Mouse (Mus musculus): ENCODE results near the gene Hdac4. TPM values are rescaled to one million over a fixed set of nuclear protein-coding genes. Genes with fewer than 3 reads are reported as not detected.

Gene Hdac4
- polyA plus RNA-seq, 1 experiment from 2014 or later = 25.6 TPM

- no peak for ATAC-seq
- no peak overlapping the region for H3K27ac ChIP-seq
- no peak overlapping the region for H3K9ac ChIP-seq (replicated peaks)
- no peaks in the 10 kb centered on the region for H3K4me1 ChIP-seq (replicated peaks)
- H3K9me3 ChIP-seq = no peaks in the 10 kb centered on the region
- no peaks in the 10 kb centered on the region for H3K36me3 ChIP-seq
- WGBS = 94% methylated on average over 5 of the region's 5 CpGs
- H3K4me3 ChIP-seq (replicated peaks) = no peak overlapping the region
- H3K27me3 ChIP-seq = no peaks in the 10 kb centered on the region
- H3K4me2 ChIP-seq (replicated peaks) = no peak overlapping the region
These were observed 77.9 kb downstream of the Hdac4 start for GRCm38 (mm10) chr1:92117597-92117996.

GRCm38 (mm10) chr1:92116169-92116568, 79.3 kb downstream of the Hdac4 start:
- ATAC-seq = no peak
- no peaks in the 10 kb centered on the region for H3K27me3 ChIP-seq
- H3K9me3 ChIP-seq = no peaks in the 10 kb centered on the region
- H3K4me1 ChIP-seq (replicated peaks) = no peaks in the 10 kb centered on the region
- no peak overlapping the region for H3K4me2 ChIP-seq (replicated peaks)
- H3K9ac ChIP-seq (replicated peaks) = no peak overlapping the region
- no peaks in the 10 kb centered on the region for H3K36me3 ChIP-seq
- 88% methylated on average over 4 of the region's 4 CpGs for WGBS
- H3K4me3 ChIP-seq (replicated peaks) = no peak overlapping the region
- no peak overlapping the region for H3K27ac ChIP-seq

- ATAC-seq = no peak
- Histone ChIP-seq H3K9me3 (no peaks in the 10 kb centered on the region), H3K27me3 (no peaks in the 10 kb centered on the region), H3K4me1 (replicated peaks) (no peaks in the 10 kb centered on the region; the same call in 1 of the 2 replicates), H3K36me3 (no peaks in the 10 kb centered on the region), H3K9ac (replicated peaks) (no peak overlapping the region), H3K27ac (no peak overlapping the region), H3K4me2 (replicated peaks) (no peak overlapping the region), H3K4me3 (replicated peaks) (no peak overlapping the region)
- 95% methylated on average over 3 of the region's 3 CpGs for WGBS
These were observed 81.4 kb downstream of the Hdac4 start for GRCm38 (mm10) chr1:92114091-92114490.

GRCm38 (mm10) chr1:92113243-92114009, 82.1 kb downstream of the Hdac4 start:
- Histone ChIP-seq H3K4me3 (replicated peaks) (no peak overlapping the region), H3K4me1 (replicated peaks) (no peaks in the 10 kb centered on the region; the same call in 1 of the 2 replicates), H3K4me2 (replicated peaks) (no peak overlapping the region), H3K27me3 (no peaks in the 10 kb centered on the region), H3K9ac (replicated peaks) (no peak overlapping the region), H3K27ac (no peak overlapping the region), H3K36me3 (no peaks in the 10 kb centered on the region), H3K9me3 (no peaks in the 10 kb centered on the region)
- ATAC-seq = no peak
- 88% methylated on average over 6 of the region's 6 CpGs for WGBS

- no peaks in the 10 kb centered on the region for H3K36me3 ChIP-seq
- no peak overlapping the region for H3K4me2 ChIP-seq (replicated peaks)
- H3K9ac ChIP-seq (replicated peaks) = no peak overlapping the region
- H3K9me3 ChIP-seq = no peaks in the 10 kb centered on the region
- H3K27me3 ChIP-seq = no peaks in the 10 kb centered on the region
- no peaks in the 10 kb centered on the region; the same call in 1 of the 2 replicates for H3K4me1 ChIP-seq (replicated peaks)
- H3K4me3 ChIP-seq (replicated peaks) = no peak overlapping the region
- H3K27ac ChIP-seq = no peak overlapping the region
- ATAC-seq = no peak
- 93% methylated on average over 5 of the region's 5 CpGs for WGBS
These were observed 82.9 kb downstream of the Hdac4 start for GRCm38 (mm10) chr1:92112591-92112990.

GRCm38 (mm10) chr1:92111551-92111950, 83.9 kb downstream of the Hdac4 start:
- H3K4me2 ChIP-seq (replicated peaks) = no peak overlapping the region
- no peaks in the 10 kb centered on the region; the same call in 1 of the 2 replicates for H3K4me1 ChIP-seq (replicated peaks)
- no peaks in the 10 kb centered on the region for H3K27me3 ChIP-seq
- H3K4me3 ChIP-seq (replicated peaks) = no peak overlapping the region
- 84% methylated on average over 2 of the region's 2 CpGs for WGBS
- ATAC-seq = no peak
- no peaks in the 10 kb centered on the region for H3K9me3 ChIP-seq
- H3K9ac ChIP-seq (replicated peaks) = no peak overlapping the region
- H3K36me3 ChIP-seq = no peaks in the 10 kb centered on the region
- H3K27ac ChIP-seq = no peak overlapping the region

GRCm38 (mm10) chr1:92111026-92111425, 84.5 kb downstream of the Hdac4 start:
- no peak overlapping the region for H3K4me3 ChIP-seq (replicated peaks)
- H3K27me3 ChIP-seq = no peaks in the 10 kb centered on the region
- ATAC-seq = no peak
- no peaks in the 10 kb centered on the region for H3K36me3 ChIP-seq
- no peak overlapping the region for H3K27ac ChIP-seq
- no peak overlapping the region for H3K9ac ChIP-seq (replicated peaks)
- no peaks in the 10 kb centered on the region; the same call in 1 of the 2 replicates for H3K4me1 ChIP-seq (replicated peaks)
- no peaks in the 10 kb centered on the region for H3K9me3 ChIP-seq
- WGBS = 94% methylated on average over 1 of the region's 1 CpGs
- no peak overlapping the region for H3K4me2 ChIP-seq (replicated peaks)

GRCm38 (mm10) chr1:92109221-92109620, 86.3 kb downstream of the Hdac4 start:
- ATAC-seq = no peak
- WGBS = 74% methylated on average over 1 of the region's 1 CpGs
- H3K9me3 ChIP-seq = no peaks in the 10 kb centered on the region
- H3K4me1 ChIP-seq (replicated peaks) = no peaks in the 10 kb centered on the region; the same call in 1 of the 2 replicates
- no peaks in the 10 kb centered on the region for H3K36me3 ChIP-seq
- H3K9ac ChIP-seq (replicated peaks) = no peak overlapping the region
- H3K4me3 ChIP-seq (replicated peaks) = no peak overlapping the region
- H3K4me2 ChIP-seq (replicated peaks) = no peak overlapping the region
- no peaks in the 10 kb centered on the region for H3K27me3 ChIP-seq
- H3K27ac ChIP-seq = no peak overlapping the region

GRCm38 (mm10) chr1:92108556-92108955, 86.9 kb downstream of the Hdac4 start:
- Histone ChIP-seq H3K27ac (no peak overlapping the region), H3K36me3 (no peaks in the 10 kb centered on the region), H3K4me3 (replicated peaks) (no peak overlapping the region), H3K4me1 (replicated peaks) (no peaks in the 10 kb centered on the region; the same call in 1 of the 2 replicates), H3K4me2 (replicated peaks) (no peak overlapping the region), H3K27me3 (no peaks in the 10 kb centered on the region), H3K9ac (replicated peaks) (no peak overlapping the region), H3K9me3 (no peaks in the 10 kb centered on the region)
- no peak for ATAC-seq
- 85% methylated on average over 2 of the region's 2 CpGs for WGBS

- no peak overlapping the region for H3K27ac ChIP-seq
- no peaks in the 10 kb centered on the region; the same call in 1 of the 2 replicates for H3K4me1 ChIP-seq (replicated peaks)
- no peaks in the 10 kb centered on the region for H3K36me3 ChIP-seq
- H3K9me3 ChIP-seq = no peaks in the 10 kb centered on the region
- no peak for ATAC-seq
- H3K27me3 ChIP-seq = no peaks in the 10 kb centered on the region
- no peak overlapping the region for H3K9ac ChIP-seq (replicated peaks)
- H3K4me3 ChIP-seq (replicated peaks) = no peak overlapping the region
- H3K4me2 ChIP-seq (replicated peaks) = no peak overlapping the region
- 100% methylated on average over 2 of the region's 2 CpGs for WGBS
These were observed 87.5 kb downstream of the Hdac4 start for GRCm38 (mm10) chr1:92107996-92108395.

GRCm38 (mm10) chr1:92107521-92107920, 88.0 kb downstream of the Hdac4 start:
- WGBS = 92% methylated on average over 2 of the region's 2 CpGs
- Histone ChIP-seq H3K36me3 (no peaks in the 10 kb centered on the region), H3K27me3 (no peaks in the 10 kb centered on the region), H3K9ac (replicated peaks) (no peak overlapping the region), H3K4me2 (replicated peaks) (no peak overlapping the region), H3K9me3 (no peaks in the 10 kb centered on the region), H3K4me3 (replicated peaks) (no peak overlapping the region), H3K4me1 (replicated peaks) (no peaks in the 10 kb centered on the region; the same call in 1 of the 2 replicates), H3K27ac (no peak overlapping the region)
- no peak for ATAC-seq

- H3K27me3 ChIP-seq = no peaks in the 10 kb centered on the region
- no peak overlapping the region for H3K4me2 ChIP-seq (replicated peaks)
- H3K9ac ChIP-seq (replicated peaks) = no peak overlapping the region
- H3K27ac ChIP-seq = no peak overlapping the region
- no peaks in the 10 kb centered on the region for H3K9me3 ChIP-seq
- no peak for ATAC-seq
- WGBS = 94% methylated on average over 4 of the region's 4 CpGs
- H3K4me3 ChIP-seq (replicated peaks) = no peak overlapping the region
- H3K36me3 ChIP-seq = no peaks in the 10 kb centered on the region
- H3K4me1 ChIP-seq (replicated peaks) = no peaks in the 10 kb centered on the region; the same call in 1 of the 2 replicates
These were observed 88.9 kb downstream of the Hdac4 start for GRCm38 (mm10) chr1:92106486-92107160.
